Mouse (Mus musculus) lung, embryonic 16.5 days (tissue): ENCODE data around the gene Rora. TPM values are rescaled to one million over a fixed set of nuclear protein-coding genes. Genes with fewer than 3 reads are reported as not detected.

Source experiments
- ATAC-seq: fragments of 200-750 bp; cut with Nextera tagmentation; 2 replicates; pipeline ENCODE4 v1.8.0; 2017; ENCODE audit warnings: low read depth, mild to moderate bottlenecking, moderate library complexity
- H3K27ac ChIP-seq: fragments of 300-500 bp; sonication (generic); 2 replicates; pipeline ENCODE4 v1.5.1; 2014; ENCODE audit warnings: mild to moderate bottlenecking, control low read depth, low read length
- H3K27me3 ChIP-seq: fragments of 300-500 bp; sonication (generic); 2 replicates; pipeline ENCODE4 v1.6.1; 2014; ENCODE audit warnings: low read depth, low read length, mixed read lengths; ENCODE audit not compliant: control insufficient read depth, insufficient read depth
- H3K36me3 ChIP-seq: fragments of 300-500 bp; sonication (generic); 2 replicates; pipeline ENCODE4 v1.6.1; 2014; ENCODE audit warnings: low read length; ENCODE audit not compliant: control insufficient read depth, insufficient read depth
- H3K4me1 ChIP-seq: fragments of 300-500 bp; sonication (generic); replicated peaks from 2 replicates; pipeline ENCODE4 v1.6.1; 2014; ENCODE audit warnings: low read length, mixed read lengths; ENCODE audit not compliant: control insufficient read depth, insufficient read depth
- H3K4me2 ChIP-seq: fragments of 300-500 bp; sonication (generic); 2 replicates; pipeline ENCODE4 v1.6.1; 2014; ENCODE audit warnings: low read depth, low read length, control low read depth
- H3K4me3 ChIP-seq: fragments of 300-500 bp; sonication (generic); 2 replicates; pipeline ENCODE4 v1.5.1; 2014; ENCODE audit warnings: mild to moderate bottlenecking, low read length, control low read depth
- H3K9ac ChIP-seq: fragments of 300-500 bp; sonication (generic); 2 replicates; pipeline ENCODE4 v1.6.1; 2014; ENCODE audit warnings: low read length, control low read depth
- H3K9me3 ChIP-seq: fragments of 300-500 bp; sonication (generic); 2 replicates; pipeline ENCODE4 v1.6.1; 2016; ENCODE audit warnings: low read length; ENCODE audit not compliant: control insufficient read depth
- WGBS: fragments of 180-500 bp; shearing (Covaris S2); extraction: QIAGEN DNeasy Blood & Tissue Kit; methylation state at CpG from one replicate; pipeline ENCODE4 v1.1.7; 2014; 5-methylcytosine and 5-hydroxymethylcytosine counted together
- polyA plus RNA-seq: library from polyadenylated mRNA; unstranded; fragments of >200 nt; fragmentation: Nextera tagmentation; extraction: Ambion mirVana; gene quantifications from 2 replicates; pipeline ENCODE4 v1.2.1, GENCODE M21; 2015

Rora gene
- polyA plus RNA-seq, 1 experiment from 2014 or later = 8.4 TPM

DNA sequence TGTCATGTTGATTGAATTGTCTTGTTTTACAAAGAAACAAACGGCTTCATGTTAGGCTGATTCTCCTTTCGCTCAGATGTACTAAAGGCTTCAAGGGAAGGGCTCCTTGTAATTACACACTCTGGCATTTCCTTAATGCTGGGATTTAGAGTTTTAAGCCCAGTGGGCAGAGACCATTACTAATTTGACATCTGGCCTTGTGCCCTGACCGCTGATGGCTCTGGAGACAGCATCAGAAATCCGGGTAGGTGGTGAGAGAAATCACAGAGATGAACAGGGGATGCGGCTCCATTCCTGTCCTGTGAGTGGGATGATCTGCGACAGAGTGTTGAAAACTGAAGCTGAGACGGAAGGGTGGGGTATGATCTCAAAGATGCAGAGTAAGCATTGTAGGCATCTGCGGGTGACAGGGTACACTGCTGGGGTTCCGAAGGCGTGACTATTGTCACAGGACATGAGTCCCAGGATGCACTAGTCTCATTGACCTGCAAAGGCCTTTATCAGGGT, 259.7 kb downstream of the Rora start:
- ATAC-seq = no peak
- no peaks in the 10 kb centered on the region for H3K9me3 ChIP-seq
- no peaks in the 10 kb centered on the region for H3K27me3 ChIP-seq
- peak overlapping the region; percentile 36; the same call in 1 of the 2 replicates for H3K27ac ChIP-seq
- H3K4me2 ChIP-seq = no peak overlapping the region
- no peak overlapping the region for H3K4me3 ChIP-seq
- H3K36me3 ChIP-seq = no peaks in the 10 kb centered on the region
- peaks cover 12% of the 10 kb centered on the region; the same call in 1 of the 2 replicates for H3K4me1 ChIP-seq
- no peak overlapping the region for H3K9ac ChIP-seq
- 73% methylated on average over 10 of the region's 10 CpGs for WGBS

- Histone ChIP-seq H3K9me3 (no peaks in the 10 kb centered on the region), H3K4me1 (peaks cover 12% of the 10 kb centered on the region; the same call in 1 of the 2 replicates), H3K4me2 (no peak overlapping the region)
These were observed 261.1 kb downstream of the Rora start for GRCm38 (mm10) chr9:68914541-68915275.

DNA sequence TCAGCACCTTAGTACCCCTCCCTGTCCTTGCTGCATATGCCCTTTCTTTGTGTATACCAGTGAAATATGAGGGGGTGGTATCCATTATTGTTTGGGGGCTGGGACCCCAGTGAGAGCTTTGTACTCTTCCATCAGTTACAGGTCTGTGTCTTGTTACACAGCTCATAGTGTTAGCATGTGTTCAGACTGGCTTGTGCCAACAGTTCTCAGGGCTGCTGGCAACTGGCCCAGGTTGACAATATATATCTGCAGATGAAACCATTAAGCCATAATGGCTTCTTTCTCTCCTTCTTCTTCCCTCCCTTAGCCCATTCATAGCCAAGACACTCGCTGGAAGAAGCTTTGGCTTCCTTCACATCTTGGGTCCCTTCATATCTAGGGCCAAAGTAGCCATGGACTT, 263.2 kb downstream of the Rora start:
- H3K9me3 ChIP-seq = no peaks in the 10 kb centered on the region
- H3K9ac ChIP-seq = no peak overlapping the region
- WGBS = 53% methylated on average over 1 of the region's 1 CpGs
- H3K27ac ChIP-seq = no peak overlapping the region
- H3K4me1 ChIP-seq = peaks cover 12% of the 10 kb centered on the region; the same call in 1 of the 2 replicates
- no peaks in the 10 kb centered on the region for H3K36me3 ChIP-seq
- no peak; the same call in 1 of the 2 replicates for ATAC-seq
- no peak overlapping the region for H3K4me3 ChIP-seq
- no peak overlapping the region for H3K4me2 ChIP-seq
- no peaks in the 10 kb centered on the region for H3K27me3 ChIP-seq

More at GRCm38 (mm10) chr9:68914541-68915275, 261.1 kb downstream of the Rora start:
- no peak overlapping the region for H3K27ac ChIP-seq
- no peaks in the 10 kb centered on the region for H3K36me3 ChIP-seq
- no peaks in the 10 kb centered on the region for H3K27me3 ChIP-seq
- no peak for ATAC-seq
- no peak overlapping the region for H3K9ac ChIP-seq
- H3K4me3 ChIP-seq = no peak overlapping the region
- WGBS = 61% methylated on average over 4 of the region's 4 CpGs

GRCm38 (mm10) chr9:68923128-68923601, 269.6 kb downstream of the Rora start:
- no peaks in the 10 kb centered on the region for H3K36me3 ChIP-seq
- no peak overlapping the region for H3K27ac ChIP-seq
- H3K4me2 ChIP-seq = no peak overlapping the region
- no peak overlapping the region for H3K9ac ChIP-seq
- WGBS = 85% methylated on average over 12 of the region's 12 CpGs
- no peaks in the 10 kb centered on the region for H3K9me3 ChIP-seq
- no peak overlapping the region for H3K4me3 ChIP-seq
- no peaks in the 10 kb centered on the region for H3K27me3 ChIP-seq
- H3K4me1 ChIP-seq = no peaks in the 10 kb centered on the region
- ATAC-seq = no peak

DNA sequence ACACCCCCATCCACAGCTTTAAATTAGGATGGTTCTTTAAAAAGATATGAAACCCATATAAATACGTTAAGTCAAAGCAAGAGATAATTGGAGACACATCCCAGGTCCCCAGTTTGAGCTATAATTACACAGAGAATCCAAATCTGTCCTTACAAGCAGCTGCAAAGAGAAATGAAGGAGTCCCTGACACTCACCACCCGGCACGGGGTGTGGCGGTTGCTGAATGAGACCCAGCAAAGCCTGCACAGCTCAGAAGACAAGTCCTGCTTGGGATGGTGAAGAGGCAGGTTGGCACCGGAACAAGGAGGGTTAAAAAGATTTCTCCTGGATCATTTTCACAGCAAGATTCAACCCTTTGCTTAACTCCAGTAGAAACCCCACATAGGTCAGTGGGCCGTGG, 272.8 kb downstream of the Rora start:
- H3K9me3 ChIP-seq = no peaks in the 10 kb centered on the region

DNA sequence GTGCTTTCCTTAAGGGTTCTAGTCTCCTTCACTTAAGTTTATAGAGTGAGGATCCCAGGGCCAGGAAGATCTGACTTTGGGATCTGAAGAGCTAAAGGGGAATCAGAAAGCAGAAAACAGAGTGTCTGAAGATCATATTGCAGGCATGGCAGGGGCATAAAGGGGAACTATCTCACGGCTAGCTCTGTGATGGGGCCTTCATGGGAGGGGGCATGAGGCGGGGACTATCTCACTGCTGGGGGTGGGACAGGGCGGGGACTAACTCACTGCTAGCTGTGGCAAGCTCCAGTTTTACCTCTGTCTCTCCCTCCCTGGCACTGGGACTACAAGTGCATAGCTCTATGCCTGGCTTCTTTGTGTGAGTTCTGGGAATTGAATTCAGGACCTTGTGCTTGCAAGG, 279.6 kb downstream of the Rora start:
- 52% methylated on average over 3 of the region's 3 CpGs for WGBS

More for the DNA sequence above, 272.8 kb downstream of the Rora start:
- H3K4me2 ChIP-seq = no peak overlapping the region
- 0 out of 2 replicates have a peak, but pooled peaks cover 4% of the 10 kb centered on the region for H3K4me1 ChIP-seq
- no peak overlapping the region for H3K4me3 ChIP-seq
- WGBS = 93% methylated on average over 6 of the region's 6 CpGs
- no peaks in the 10 kb centered on the region for H3K27me3 ChIP-seq
- no peak overlapping the region for H3K27ac ChIP-seq
- ATAC-seq = no peak
- no peaks in the 10 kb centered on the region for H3K36me3 ChIP-seq
- H3K9ac ChIP-seq = no peak overlapping the region

GRCm38 (mm10) chr9:68934238-68934637, 280.7 kb downstream of the Rora start:
- Histone ChIP-seq H3K9me3 (peaks cover 2% of the 10 kb centered on the region; the same call in 1 of the 2 replicates), H3K27me3 (no peaks in the 10 kb centered on the region), H3K36me3 (no peaks in the 10 kb centered on the region), H3K9ac (no peak overlapping the region), H3K27ac (no peak overlapping the region), H3K4me2 (no peak overlapping the region), H3K4me1 (0 out of 2 replicates have a peak, but pooled peaks cover 4% of the 10 kb centered on the region), H3K4me3 (no peak overlapping the region)
- 81% methylated on average over 4 of the region's 4 CpGs for WGBS
- no peak for ATAC-seq

More for the DNA sequence above, 279.6 kb downstream of the Rora start:
- Histone ChIP-seq H3K9ac (no peak overlapping the region), H3K4me1 (0 out of 2 replicates have a peak, but pooled peaks cover 4% of the 10 kb centered on the region), H3K9me3 (peaks cover 2% of the 10 kb centered on the region; the same call in 1 of the 2 replicates), H3K4me2 (no peak overlapping the region), H3K27me3 (no peaks in the 10 kb centered on the region), H3K4me3 (no peak overlapping the region), H3K27ac (no peak overlapping the region), H3K36me3 (no peaks in the 10 kb centered on the region)
- ATAC-seq = no peak

DNA sequence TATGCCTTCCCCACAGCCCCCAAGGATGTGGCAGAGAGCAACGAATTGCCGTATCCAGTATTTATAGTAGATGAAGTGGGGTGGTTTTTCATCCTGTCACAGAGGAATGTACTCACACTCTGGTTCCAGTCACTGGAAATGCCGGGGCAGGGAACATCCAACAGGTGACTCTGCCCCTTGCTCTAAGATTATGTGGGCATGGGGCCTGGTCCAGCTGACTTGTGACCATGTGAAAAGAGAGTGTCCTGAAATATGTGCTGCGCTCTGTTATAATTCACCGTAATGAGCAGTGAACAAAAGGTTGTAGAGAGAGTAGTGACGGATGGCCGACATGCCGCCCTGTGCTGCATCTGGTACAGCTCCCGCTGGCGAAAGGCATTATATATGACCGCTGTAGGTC, 282.0 kb downstream of the Rora start:
- Histone ChIP-seq H3K4me1 (no peaks in the 10 kb centered on the region), H3K27ac (no peak overlapping the region), H3K9ac (no peak overlapping the region), H3K9me3 (peaks cover 2% of the 10 kb centered on the region; the same call in 1 of the 2 replicates), H3K36me3 (no peaks in the 10 kb centered on the region), H3K4me2 (no peak overlapping the region), H3K4me3 (no peak overlapping the region), H3K27me3 (no peaks in the 10 kb centered on the region)
- ATAC-seq = no peak
- WGBS = 77% methylated on average over 11 of the region's 11 CpGs

GRCm38 (mm10) chr9:68941037-68941436, 287.5 kb downstream of the Rora start:
- no peak overlapping the region for H3K9ac ChIP-seq
- H3K4me1 ChIP-seq = 0 out of 2 replicates have a peak, but pooled peaks cover 2% of the 10 kb centered on the region
- 81% methylated on average over 7 of the region's 7 CpGs for WGBS
- H3K27ac ChIP-seq = no peak overlapping the region
- H3K4me3 ChIP-seq = no peak overlapping the region
- H3K36me3 ChIP-seq = no peaks in the 10 kb centered on the region
- H3K27me3 ChIP-seq = no peaks in the 10 kb centered on the region
- H3K9me3 ChIP-seq = peaks cover 2% of the 10 kb centered on the region; the same call in 1 of the 2 replicates
- no peak overlapping the region for H3K4me2 ChIP-seq
- ATAC-seq = no peak
